Mouse (Mus musculus): Measurements from ENCODE around the gene Gm9837. TPM values are rescaled to one million over a fixed set of nuclear protein-coding genes. Genes with fewer than 3 reads are reported as not detected.

Gm9837 gene
- not detected in 2 replicates for polyA plus RNA-seq (2015; fragmentation: Nextera tagmentation; extraction: Ambion mirVana)

DNA sequence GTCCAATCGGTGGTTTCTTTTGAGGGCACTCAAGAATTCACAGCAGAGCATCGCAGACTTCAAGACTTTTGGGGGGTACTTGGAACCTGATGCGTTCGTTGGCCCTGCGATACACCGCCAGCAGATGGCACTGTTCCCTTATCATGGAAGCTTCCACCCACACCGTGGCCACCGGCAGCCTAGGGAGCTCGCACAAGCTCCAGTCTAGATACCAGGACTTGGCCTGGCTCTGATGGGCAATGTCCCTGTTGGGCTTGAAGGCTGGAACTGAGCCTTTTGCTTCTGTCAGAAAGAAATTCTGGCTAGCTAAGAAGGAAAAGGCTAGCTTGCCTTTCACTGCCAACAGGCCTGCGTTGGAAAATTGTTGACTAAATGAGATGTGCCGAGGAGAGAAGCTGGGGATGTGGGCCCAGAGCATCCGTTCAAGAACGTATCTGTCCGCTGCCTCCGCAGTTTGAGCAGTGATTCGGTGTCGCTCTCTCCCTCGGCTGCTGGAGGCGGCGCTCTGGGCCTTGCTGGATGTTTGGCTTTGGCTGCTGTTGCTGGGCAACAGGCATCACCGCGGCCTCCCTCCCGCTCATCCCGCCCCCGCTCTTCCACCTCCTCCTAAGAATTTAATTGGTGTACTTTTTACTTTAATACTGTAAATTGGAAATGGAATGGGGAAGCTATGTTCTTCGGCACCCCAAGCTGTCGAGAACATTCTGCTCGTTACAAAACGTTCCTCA, at the start of gene Gm9837:
Gm9837 (minus strand) TSS at position 512 of the 728 bp plus-strand sequence.
- H3K27ac ChIP-seq: peak within 1 kb of the TSS; percentile 30
- H3K4me3 ChIP-seq (replicated peaks): peak within 1 kb of the TSS; percentile 22
- peak; percentile 88 for ATAC-seq
- no peaks in the 10 kb centered on the region for H3K9me3 ChIP-seq
- peaks cover 31% of the 10 kb centered on the region for H3K4me1 ChIP-seq (replicated peaks)
- peaks cover 82% of the 10 kb centered on the region for H3K27me3 ChIP-seq
- WGBS: 2% methylated on average over 29 of the region's 29 CpGs
- no peaks in the 10 kb centered on the region for H3K36me3 ChIP-seq
- peak within 1 kb of the TSS; percentile 8; the same call in 1 of the 2 replicates for H3K9ac ChIP-seq (replicated peaks)
- H3K4me2 ChIP-seq (replicated peaks): peak within 1 kb of the TSS; percentile 54

- H3K4me3 ChIP-seq (replicated peaks): peak within 1 kb of the TSS; percentile 75
- peak within 1 kb of the TSS; percentile 30; the same call in 1 of the 2 replicates for H3K27ac ChIP-seq
- no peaks in the 10 kb centered on the region for H3K36me3 ChIP-seq
- H3K4me2 ChIP-seq (replicated peaks): peak within 1 kb of the TSS; percentile 78
- peak within 1 kb of the TSS; percentile 87 for H3K9ac ChIP-seq (replicated peaks)
- peaks cover 29% of the 10 kb centered on the region for H3K4me1 ChIP-seq (replicated peaks)
- H3K27me3 ChIP-seq: peaks cover 17% of the 10 kb centered on the region
- 4% methylated on average over 72 of the region's 79 CpGs for WGBS
- ATAC-seq: peak; percentile 89
- H3K9me3 ChIP-seq: no peaks in the 10 kb centered on the region
These were observed 49.2 kb upstream of the Gm9837 start, which contains the start of gene Sept8 for GRCm38 (mm10) chr11:53519207-53520121. Sept8 (plus strand) TSS chr11:53519257.

GRCm38 (mm10) chr11:53518759-53519158, 48.5 kb upstream of the Gm9837 start:
- ATAC-seq: no peak
- WGBS: 56% methylated on average over 5 of the region's 5 CpGs
- no peak overlapping the region for H3K27ac ChIP-seq
- peaks cover 25% of the 10 kb centered on the region for H3K4me1 ChIP-seq (replicated peaks)
- no peak overlapping the region for H3K4me2 ChIP-seq (replicated peaks)
- no peaks in the 10 kb centered on the region for H3K36me3 ChIP-seq
- H3K9me3 ChIP-seq: no peaks in the 10 kb centered on the region
- H3K9ac ChIP-seq (replicated peaks): no peak overlapping the region
- H3K27me3 ChIP-seq: peaks cover 17% of the 10 kb centered on the region
- H3K4me3 ChIP-seq (replicated peaks): no peak overlapping the region

DNA sequence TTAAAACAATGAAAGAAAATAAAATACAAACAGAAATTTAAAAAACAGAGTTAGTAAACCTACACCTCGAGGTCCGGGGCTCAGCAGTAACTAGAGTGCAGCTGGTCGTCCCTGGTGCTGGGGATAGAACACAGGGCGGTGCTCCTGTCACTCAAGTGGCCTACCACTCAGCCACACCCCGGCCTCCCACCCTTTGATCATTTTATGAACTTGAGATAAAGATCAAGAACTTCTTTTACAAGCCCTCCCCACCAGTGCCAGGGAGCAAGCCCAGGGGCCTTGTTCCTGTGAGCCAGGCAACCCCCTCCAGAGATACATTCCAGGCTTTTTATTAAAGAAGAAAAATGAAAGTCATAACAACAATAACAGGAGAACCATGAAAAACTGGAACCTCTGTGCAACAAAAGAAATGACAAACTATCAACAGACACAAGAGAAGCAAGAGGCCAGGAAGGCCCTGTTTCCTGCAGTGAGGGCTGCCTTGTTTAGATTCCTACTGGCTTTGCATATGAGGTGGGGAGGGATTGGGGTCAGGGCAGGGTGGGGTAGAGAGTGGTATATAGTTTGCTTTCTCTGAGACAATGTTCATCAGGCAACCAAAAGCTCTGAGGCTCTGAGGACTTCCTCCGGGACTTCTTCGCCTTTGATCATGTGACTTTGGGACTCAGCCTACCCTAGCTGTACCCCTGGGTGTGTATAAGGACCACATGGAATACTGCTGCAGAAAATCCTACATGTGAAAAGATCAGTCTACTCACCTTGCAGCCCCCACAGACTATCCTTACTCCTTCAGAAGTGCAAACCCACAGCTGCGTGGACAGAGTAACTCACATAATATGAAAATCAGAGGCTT, 46.7 kb upstream of the Gm9837 start:
- Histone ChIP-seq H3K4me2 (replicated peaks) (no peak overlapping the region), H3K4me1 (replicated peaks) (peaks cover 23% of the 10 kb centered on the region), H3K9me3 (no peaks in the 10 kb centered on the region), H3K9ac (replicated peaks) (no peak overlapping the region), H3K4me3 (replicated peaks) (no peak overlapping the region), H3K27me3 (peaks cover 15% of the 10 kb centered on the region), H3K36me3 (no peaks in the 10 kb centered on the region), H3K27ac (no peak overlapping the region)
- 64% methylated on average over 8 of the region's 8 CpGs for WGBS
- no peak for ATAC-seq

DNA sequence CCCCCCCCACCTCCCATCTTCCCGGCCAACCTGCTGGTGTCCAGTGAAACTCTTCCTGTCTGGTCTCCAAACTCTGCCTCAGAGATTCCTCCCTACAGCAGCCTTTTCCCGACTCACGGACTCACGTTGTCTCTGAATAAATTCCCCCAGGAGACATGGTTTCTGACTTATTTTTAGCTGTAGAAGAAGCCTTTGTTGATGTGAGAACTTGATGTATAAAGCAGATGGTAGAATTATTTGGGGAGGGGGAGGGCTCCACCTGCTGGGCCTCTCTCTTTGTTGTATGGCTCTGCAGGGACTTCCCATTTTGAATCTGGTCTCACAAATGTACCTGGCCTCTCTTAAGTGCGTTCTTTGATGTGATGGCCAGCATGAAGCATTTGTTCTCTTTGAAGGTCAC, 40.1 kb upstream of the Gm9837 start:
- Histone ChIP-seq H3K27me3 (no peaks in the 10 kb centered on the region; the same call in 1 of the 2 replicates), H3K4me2 (replicated peaks) (no peak overlapping the region), H3K9me3 (no peaks in the 10 kb centered on the region), H3K4me3 (replicated peaks) (no peak overlapping the region), H3K4me1 (replicated peaks) (0 out of 2 replicates have a peak, but pooled peaks cover 2% of the 10 kb centered on the region), H3K9ac (replicated peaks) (no peak overlapping the region), H3K36me3 (no peaks in the 10 kb centered on the region), H3K27ac (no peak overlapping the region)
- WGBS: 71% methylated on average over 5 of the region's 5 CpGs
- ATAC-seq: no peak

DNA sequence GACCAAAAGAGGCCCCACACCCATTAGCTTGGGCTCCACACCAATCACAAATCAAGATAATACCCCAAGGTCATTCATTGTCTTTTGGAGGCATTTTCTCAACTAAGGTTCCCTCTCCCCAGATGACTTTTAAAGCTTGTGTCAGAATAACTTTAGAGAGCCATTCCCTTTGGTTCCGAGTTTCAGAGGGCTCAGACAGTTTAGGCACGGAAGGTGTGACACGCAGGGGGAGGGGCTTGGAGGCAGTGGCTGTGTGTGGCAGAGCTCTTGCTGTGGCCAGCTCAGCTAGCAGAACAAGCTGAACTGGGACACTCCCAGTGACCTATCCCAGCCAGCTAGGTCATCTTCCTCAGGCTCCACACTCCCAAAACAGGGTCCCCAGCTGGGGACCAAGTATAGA, 38.3 kb upstream of the Gm9837 start:
- 48% methylated on average over 3 of the region's 3 CpGs for WGBS
- H3K27me3 ChIP-seq: no peaks in the 10 kb centered on the region
- H3K9me3 ChIP-seq: no peaks in the 10 kb centered on the region
- no peak overlapping the region for H3K4me3 ChIP-seq (replicated peaks)
- no peak overlapping the region for H3K4me2 ChIP-seq (replicated peaks)
- H3K4me1 ChIP-seq (replicated peaks): 0 out of 2 replicates have a peak, but pooled peaks cover 2% of the 10 kb centered on the region
- H3K9ac ChIP-seq (replicated peaks): no peak overlapping the region
- no peak overlapping the region for H3K27ac ChIP-seq
- H3K36me3 ChIP-seq: no peaks in the 10 kb centered on the region
- no peak for ATAC-seq

DNA sequence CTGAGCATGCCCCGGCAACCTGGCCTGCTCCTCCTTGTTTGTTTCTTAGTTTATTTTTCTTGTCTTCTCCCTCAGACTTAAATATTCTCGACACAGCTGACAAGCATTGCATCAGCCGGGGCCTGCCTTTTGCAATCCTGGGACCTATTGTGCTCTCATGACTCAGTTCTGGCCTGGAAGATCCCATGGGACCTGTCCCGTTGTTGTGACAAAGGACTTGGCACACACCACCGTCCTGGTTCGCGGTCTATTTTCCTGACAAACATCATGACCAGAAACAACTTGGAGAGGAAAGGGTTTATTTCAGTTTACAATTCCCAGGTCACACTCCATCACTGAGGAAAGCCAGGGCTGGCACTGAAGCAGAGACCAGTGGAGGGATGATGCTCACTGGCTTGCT, 37.9 kb upstream of the Gm9837 start:
- Histone ChIP-seq H3K36me3 (no peaks in the 10 kb centered on the region), H3K27me3 (0 out of 2 replicates have a peak, but pooled peaks cover 1% of the 10 kb centered on the region), H3K9me3 (no peaks in the 10 kb centered on the region), H3K4me2 (replicated peaks) (no peak overlapping the region), H3K4me3 (replicated peaks) (no peak overlapping the region), H3K27ac (no peak overlapping the region), H3K4me1 (replicated peaks) (0 out of 2 replicates have a peak, but pooled peaks cover 2% of the 10 kb centered on the region), H3K9ac (replicated peaks) (no peak overlapping the region)
- ATAC-seq: no peak
- WGBS: 69% methylated on average over 7 of the region's 7 CpGs

DNA sequence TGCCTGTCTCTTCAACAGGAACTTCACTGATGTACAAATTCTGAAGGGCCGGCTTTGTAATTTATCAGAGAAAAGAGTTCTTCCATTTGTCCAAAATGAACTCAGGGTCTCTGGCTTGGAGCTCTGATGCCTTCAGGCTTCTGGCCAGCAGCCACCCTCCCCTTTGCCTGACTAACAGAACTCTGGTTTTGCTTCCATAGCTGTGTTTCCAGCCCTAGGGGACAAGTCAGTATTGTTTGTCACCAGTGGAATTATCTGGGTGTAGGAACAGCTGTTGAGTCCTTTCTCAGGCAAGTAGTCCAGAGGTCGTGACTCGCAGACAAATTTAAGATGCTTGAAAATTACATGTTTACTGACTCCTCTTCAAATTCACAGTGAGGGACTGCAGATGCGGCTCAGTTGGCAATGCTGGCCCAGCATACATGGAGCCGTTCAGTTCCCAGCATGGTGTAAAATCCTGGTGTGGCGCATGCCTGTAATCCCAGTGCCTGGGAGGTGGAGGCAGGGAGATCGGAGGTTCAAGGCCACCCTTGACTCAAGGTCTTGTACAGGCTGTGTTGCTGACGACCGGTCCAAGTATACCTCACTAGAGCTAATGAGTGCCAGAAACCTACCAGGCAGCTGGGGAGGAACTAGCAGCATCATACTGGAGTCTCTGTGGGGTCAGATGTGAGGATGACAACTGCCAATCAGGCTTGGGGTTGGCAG, 37.0 kb upstream of the Gm9837 start:
- H3K27me3 ChIP-seq: 0 out of 2 replicates have a peak, but pooled peaks cover 3% of the 10 kb centered on the region
- no peak for ATAC-seq

DNA sequence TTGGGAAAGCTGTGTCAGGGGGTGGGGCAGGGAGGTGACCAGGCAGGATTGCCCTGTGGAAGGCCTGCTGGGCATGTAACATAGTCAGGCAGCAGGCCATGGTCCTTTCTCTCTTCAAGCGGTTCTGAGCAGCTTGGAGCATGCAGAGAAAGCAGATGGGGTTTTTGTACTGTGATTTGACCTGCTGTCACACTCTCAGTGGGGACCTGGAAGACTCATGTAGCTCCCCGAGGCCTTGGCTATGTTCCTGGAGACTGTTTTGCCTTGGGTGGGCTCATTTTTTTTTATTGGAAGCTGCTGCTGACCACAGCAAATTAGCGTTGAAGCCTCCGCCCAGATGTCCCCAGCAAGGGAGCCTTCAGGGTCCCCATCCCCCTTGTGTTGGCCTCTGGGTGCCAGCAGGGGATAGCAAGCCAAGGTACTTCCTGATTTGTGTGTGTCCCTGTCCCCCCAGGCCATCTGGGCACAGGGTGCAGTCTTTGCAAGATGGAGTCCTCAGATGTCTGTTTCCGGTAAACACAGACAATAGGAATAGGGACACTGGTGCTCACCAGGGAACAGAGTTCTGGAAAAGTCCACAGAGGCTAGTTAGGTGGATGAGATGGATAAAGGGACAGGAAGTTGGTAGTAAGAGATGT, 34.9 kb upstream of the Gm9837 start:
- WGBS: 60% methylated on average over 5 of the region's 5 CpGs
- no peaks in the 10 kb centered on the region for H3K9me3 ChIP-seq

More for the DNA sequence above, 37.0 kb upstream of the Gm9837 start:
- Histone ChIP-seq H3K4me1 (replicated peaks) (0 out of 2 replicates have a peak, but pooled peaks cover 2% of the 10 kb centered on the region), H3K27ac (no peak overlapping the region), H3K9ac (replicated peaks) (no peak overlapping the region), H3K9me3 (no peaks in the 10 kb centered on the region), H3K4me2 (replicated peaks) (no peak overlapping the region), H3K36me3 (no peaks in the 10 kb centered on the region), H3K4me3 (replicated peaks) (no peak overlapping the region)
- 85% methylated on average over 9 of the region's 9 CpGs for WGBS

GRCm38 (mm10) chr11:53504376-53504775, 34.1 kb upstream of the Gm9837 start:
- no peaks in the 10 kb centered on the region for H3K9me3 ChIP-seq
- no peak overlapping the region for H3K4me3 ChIP-seq (replicated peaks)
- no peak overlapping the region for H3K4me2 ChIP-seq (replicated peaks)
- ATAC-seq: no peak
- H3K9ac ChIP-seq (replicated peaks): no peak overlapping the region
- WGBS: 94% methylated on average over 8 of the region's 8 CpGs
- H3K27me3 ChIP-seq: peaks cover 23% of the 10 kb centered on the region
- H3K4me1 ChIP-seq (replicated peaks): peaks cover 7% of the 10 kb centered on the region; the same call in 1 of the 2 replicates
- H3K36me3 ChIP-seq: no peaks in the 10 kb centered on the region
- no peak overlapping the region for H3K27ac ChIP-seq

More for the DNA sequence above, 34.9 kb upstream of the Gm9837 start:
- Histone ChIP-seq H3K36me3 (no peaks in the 10 kb centered on the region), H3K4me2 (replicated peaks) (no peak overlapping the region), H3K4me1 (replicated peaks) (peaks cover 7% of the 10 kb centered on the region; the same call in 1 of the 2 replicates), H3K9ac (replicated peaks) (no peak overlapping the region), H3K4me3 (replicated peaks) (no peak overlapping the region), H3K27me3 (peaks cover 15% of the 10 kb centered on the region), H3K27ac (no peak overlapping the region)
- no peak for ATAC-seq
